Mouse (Mus musculus) CH12.LX (cell line): ENCODE results near the gene Olfr222. TPM values are rescaled to one million over a fixed set of nuclear protein-coding genes. Genes with fewer than 3 reads are reported as not detected.

Experiments
- DNase-seq: peaks from one replicate; pipeline ENCODE4 v3.0.0-alpha.2; 2013; ENCODE audit errors: extremely low read depth
- H3K27ac ChIP-seq: 2 replicates; pipeline ENCODE4 v1.5.1; 2012; ENCODE audit warnings: low read depth, mild to moderate bottlenecking, control low read depth, moderate library complexity; ENCODE audit not compliant: insufficient read depth
- H3K27me3 ChIP-seq: replicated peaks from 2 replicates; pipeline ENCODE3; 2012; ENCODE audit warnings: inconsistent platforms
- H3K36me3 ChIP-seq, 2 experiments: replicated peaks in 1 of 2; 2 replicates each; pipeline versions ENCODE3 to v1.6.1; 2012; ENCODE audit warnings: inconsistent platforms in 1 of 2, low read length in 1 of 2, mild to moderate bottlenecking in 1 of 2, mixed read lengths in 1 of 2, moderate library complexity in 1 of 2; ENCODE audit not compliant: control insufficient read depth in 1 of 2, insufficient read depth in 1 of 2
- H3K4me1 ChIP-seq, 2 experiments: 2 replicates each; pipeline ENCODE4 v1.6.1; 2012; ENCODE audit warnings: inconsistent platforms in 1 of 2, moderate library complexity in 1 of 2; ENCODE audit not compliant: insufficient read depth in 2 of 2, control insufficient read depth in 1 of 2
- H3K4me2 ChIP-seq: 2 replicates; pipeline ENCODE4 v1.6.1; 2012; ENCODE audit warnings: low read depth, mild to moderate bottlenecking, control low read depth; ENCODE audit not compliant: poor library complexity, insufficient read depth, severe bottlenecking
- H3K4me3 ChIP-seq, 3 experiments: fragments of 150-350 bp in 1 of 3; sonication (generic) in 1 of 3; replicated peaks in 1 of 3; 2 replicates each; pipeline versions ENCODE3 to v1.5.1; 2011 to 2012; ENCODE audit warnings: low read depth in 2 of 3, low read length in 2 of 3, mild to moderate bottlenecking in 2 of 3, moderate library complexity in 2 of 3, control low read depth in 1 of 3, improper control_type of control experiment in 1 of 3, inconsistent platforms in 1 of 3, mixed read lengths in 1 of 3; ENCODE audit not compliant: poor library complexity in 1 of 3
- H3K79me2 ChIP-seq: replicated peaks from 2 replicates; pipeline ENCODE4 v1.6.1; 2012; ENCODE audit warnings: mild to moderate bottlenecking, moderate library complexity; ENCODE audit not compliant: control insufficient read depth, poor library complexity, insufficient read depth, severe bottlenecking; ENCODE audit errors: extremely low read depth
- H3K9ac ChIP-seq: 2 replicates; pipeline ENCODE4 v1.6.1; 2012; ENCODE audit warnings: low read depth, mild to moderate bottlenecking, control low read depth, moderate library complexity; ENCODE audit not compliant: insufficient read depth
- H3K9me3 ChIP-seq: replicated peaks from 2 replicates; pipeline ENCODE3; 2012; ENCODE audit warnings: low read length, inconsistent platforms, mixed read lengths
- BHLHE40 ChIP-seq: IDR thresholded peaks from 2 replicates; pipeline ENCODE4 v1.6.1; 2011; ENCODE audit warnings: mild to moderate bottlenecking, low read depth, low read length, improper control_type of control experiment
- CHD2 ChIP-seq: IDR thresholded peaks from 2 replicates; pipeline ENCODE4 v1.6.1; 2011; ENCODE audit warnings: low read length, improper control_type of control experiment
- EP300 ChIP-seq: IDR thresholded peaks from 2 replicates; pipeline ENCODE4 v1.6.1; 2011; ENCODE audit warnings: low read length, improper control_type of control experiment
- GABPA ChIP-seq: IDR thresholded peaks from 2 replicates; pipeline ENCODE4 v1.6.1; 2012; ENCODE audit warnings: low read depth, low read length, improper control_type of control experiment, inconsistent platforms; ENCODE audit not compliant: insufficient replicate concordance
- HCFC1 ChIP-seq: IDR thresholded peaks from 2 replicates; pipeline ENCODE4 v1.6.1; 2012; ENCODE audit warnings: low read depth, mild to moderate bottlenecking, inconsistent platforms, low read length, improper control_type of control experiment
- MAX ChIP-seq: IDR thresholded peaks from 2 replicates; pipeline ENCODE4 v1.6.1; 2011; ENCODE audit warnings: low read length, improper control_type of control experiment
- MEF2A ChIP-seq: IDR thresholded peaks from 2 replicates; pipeline ENCODE4 v1.6.1; 2014; ENCODE audit warnings: low read depth, mild to moderate bottlenecking, inconsistent platforms, low read length, improper control_type of control experiment, borderline replicate concordance
- MXI1 ChIP-seq: IDR thresholded peaks from 2 replicates; pipeline ENCODE4 v1.6.1; 2011; ENCODE audit warnings: mild to moderate bottlenecking, low read depth, low read length, improper control_type of control experiment
- MYC ChIP-seq: IDR thresholded peaks from 2 replicates; pipeline ENCODE4 v1.6.1; 2011; ENCODE audit warnings: low read depth, mild to moderate bottlenecking, improper control_type of control experiment, low read length
- NELFE ChIP-seq: IDR thresholded peaks from 2 replicates; pipeline ENCODE4 v1.6.1; 2011; ENCODE audit warnings: low read depth, low read length, improper control_type of control experiment
- PAX5 ChIP-seq: IDR thresholded peaks from 2 replicates; pipeline ENCODE4 v1.6.1; 2012; ENCODE audit warnings: low read length, inconsistent platforms, mixed read lengths
- RCOR1 ChIP-seq: conservative IDR thresholded peaks from 2 replicates; pipeline ENCODE4 v1.6.1; 2012; ENCODE audit warnings: low read depth, mild to moderate bottlenecking, inconsistent platforms, low read length, improper control_type of control experiment
- SIN3A ChIP-seq: IDR thresholded peaks from 2 replicates; pipeline ENCODE4 v1.6.1; 2012; ENCODE audit warnings: low read length, improper control_type of control experiment, inconsistent platforms
- dilution Hi-C: fragments of 300-500 bp; cut with MboI; formaldehyde crosslinking; loops from 2 replicates; pipeline ENCODE4 v1.14.3; 2020; ENCODE audit warnings: low sequenced_read_pairs; ENCODE audit not compliant: extremely low pct_unique_long_range_greater_than_20kb, extremely low pct_ligation_motif_present
- in situ Hi-C: fragments of 300-500 bp; cut with MboI; formaldehyde crosslinking; loops from 3 replicates; pipeline ENCODE4 v1.14.3; 2019; ENCODE audit warnings: low sequenced_read_pairs, low pct_ligation_motif_present, low pct_unique_long_range_greater_than_20kb, mixed read lengths
- polyA plus RNA-seq: library from polyadenylated mRNA; unstranded; fragments of >175 nt; gene quantifications from 2 replicates; pipeline ENCODE4 v1.2.1, GENCODE M21; 2012; ENCODE audit warnings: low read depth; ENCODE audit not compliant: insufficient read length
- total RNA-seq, 2 experiments: library from RNA; depleted of rRNA; stranded (reverse); fragments of 300-350 nt in 1 of 2; fragments of >200 nt in 1 of 2; gene quantifications; 2 replicates each; pipeline ENCODE4 v1.2.3; 2012 to 2014

Gene Olfr222
- total and polyA plus RNA-seq, 3 experiments: not detected

- peaks cover 0 to 29% of the 10 kb centered on the region in 2 experiments; a peak in 2 of 4 replicates for H3K4me1 ChIP-seq
- H3K9ac ChIP-seq: no peak overlapping the region
- no peak for TF ChIP-seq BHLHE40
- no peak for TF ChIP-seq GABPA
- TF ChIP-seq CHD2: no peak
- no peak for TF ChIP-seq NELFE
- TF ChIP-seq MEF2A: no peak
- TF ChIP-seq MXI1: no peak
- no peak for TF ChIP-seq RCOR1
- no peak for TF ChIP-seq HCFC1
- TF ChIP-seq, all 38 proteins: peak for 0
- Histone ChIP-seq H3K36me3 (no peaks in the 10 kb centered on the region), H3K27ac (no peak overlapping the region), H3K4me3 (no peak overlapping the region), H3K4me2 (no peak overlapping the region), H3K79me2 (no peaks in the 10 kb centered on the region), H3K9me3 (peaks cover 2% of the 10 kb centered on the region), H3K27me3 (no peaks in the 10 kb centered on the region)
- dilution Hi-C loops (no loop called here), in situ Hi-C loops (no loop called here)
- no peak for DNase-seq
Observed at GRCm38 (mm10) chr11:59530870-59531535, 45.0 kb downstream of the Olfr222 start.

- H3K36me3 ChIP-seq: no peaks in the 10 kb centered on the region
- H3K9me3 ChIP-seq: peaks cover 2% of the 10 kb centered on the region
- no peak overlapping the region for H3K4me2 ChIP-seq
- no peak overlapping the region for H3K27ac ChIP-seq
- in situ Hi-C loops: no loop called here
- H3K27me3 ChIP-seq: no peaks in the 10 kb centered on the region
- TF ChIP-seq EP300: no peak
- TF ChIP-seq PAX5: no peak
- TF ChIP-seq GABPA: no peak
- no peak for TF ChIP-seq MYC
- TF ChIP-seq SIN3A: no peak
- no peak for TF ChIP-seq MAX
- H3K4me3 ChIP-seq: no peak overlapping the region
- no peak overlapping the region for H3K9ac ChIP-seq
- dilution Hi-C loops: no loop called here
- no peak for DNase-seq
- H3K4me1 ChIP-seq: peaks cover 0 to 35% of the 10 kb centered on the region in 2 experiments; a peak in 2 of 4 replicates
- H3K79me2 ChIP-seq: no peaks in the 10 kb centered on the region
Observed at GRCm38 (mm10) chr11:59530221-59530620, 45.8 kb downstream of the Olfr222 start.
